Mouse (Mus musculus): ENCODE data around the gene Olfr52.

DNA sequence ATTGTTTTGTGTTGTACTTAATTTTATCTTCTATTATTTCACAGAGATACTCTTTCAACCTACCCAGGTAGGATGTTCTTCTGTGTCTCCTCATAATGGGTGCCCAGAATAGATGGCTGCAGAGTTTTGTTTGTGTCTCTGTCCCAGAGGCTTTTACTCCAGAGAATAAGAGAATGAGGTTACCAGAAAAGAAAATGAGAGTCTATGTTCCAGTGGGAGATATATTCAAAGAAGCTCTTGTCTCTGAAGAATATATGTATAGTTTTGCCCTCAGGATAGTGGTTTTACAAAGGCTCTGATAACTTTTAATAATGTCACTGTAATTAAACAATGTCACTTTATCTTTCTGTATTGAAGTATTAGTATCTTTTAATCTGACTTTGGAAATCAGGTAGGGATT lies at the start of gene Olfr52:
- TF ChIP-seq CTCF (IDR thresholded peaks at IDR 0.05; ENCODE audit: low read depth, low read length) (no peak), POLR2A (IDR thresholded peaks at IDR 0.05; ENCODE audit: extremely low read depth, insufficient read depth, low read length) (no peak)

Data from liver, adult 2 months (tissue).